Mouse (Mus musculus): ENCODE measurements around the gene Dusp14. TPM values are rescaled to one million over a fixed set of nuclear protein-coding genes. Genes with fewer than 3 reads are reported as not detected.
A peak's percentile ranks its signal among the peaks of the same experiment; 100 is the strongest.

Dusp14 gene
- polyA plus RNA-seq, 1 experiment from 2014 or later, result 7.9 TPM

GRCm38 (mm10) chr11:84073816-84074764, 5.0 kb upstream of the Dusp14 start:
- no peak for DNase-seq (ENCODE audit: low spot score)
- Histone ChIP-seq H3K27me3 (ENCODE audit: control insufficient read depth, insufficient read depth, low read length) (peaks cover 5% of the 10 kb centered on the region), H3K4me3 (ENCODE audit: low read depth, low read length) (no peak overlapping the region), H3K4me2 (ENCODE audit: low read depth, severe bottlenecking) (no peak overlapping the region), H3K9ac (ENCODE audit: low read length) (no peak overlapping the region), H3K9me3 (ENCODE audit: control insufficient read depth, low read length) (no peaks in the 10 kb centered on the region), H3K4me1 (ENCODE audit: control insufficient read depth, insufficient read depth, low read length) (peaks cover 8% of the 10 kb centered on the region; the same call in 1 of the 2 replicates), H3K27ac (replicated peaks; ENCODE audit: low read depth, low read length) (no peak overlapping the region), H3K36me3 (ENCODE audit: control insufficient read depth, insufficient read depth, low read length) (no peaks in the 10 kb centered on the region)
- WGBS, result 83% methylated on average over 7 of the region's 7 CpGs
- ATAC-seq (ENCODE audit: insufficient number of reproducible peaks, low FRiP score, low TSS enrichment, low read depth), result no peak

GRCm38 (mm10) chr11:84072904-84073651, 4.0 kb upstream of the Dusp14 start:
- 45% methylated on average over 9 of the region's 9 CpGs for WGBS
- DNase-seq (ENCODE audit: low spot score) (peak; percentile 36), ATAC-seq (ENCODE audit: insufficient number of reproducible peaks, low FRiP score, low TSS enrichment, low read depth) (no peak)
- H3K9ac ChIP-seq (ENCODE audit: low read length), result no peak overlapping the region
- H3K27ac ChIP-seq (replicated peaks; ENCODE audit: low read depth, low read length), result no peak overlapping the region
- H3K9me3 ChIP-seq (ENCODE audit: control insufficient read depth, low read length), result no peaks in the 10 kb centered on the region
- H3K4me2 ChIP-seq (ENCODE audit: low read depth, severe bottlenecking), result no peak overlapping the region
- H3K36me3 ChIP-seq (ENCODE audit: control insufficient read depth, insufficient read depth, low read length), result no peaks in the 10 kb centered on the region
- H3K27me3 ChIP-seq (ENCODE audit: control insufficient read depth, insufficient read depth, low read length), result peaks cover 9% of the 10 kb centered on the region
- peaks cover 8% of the 10 kb centered on the region; the same call in 1 of the 2 replicates for H3K4me1 ChIP-seq (ENCODE audit: control insufficient read depth, insufficient read depth, low read length)
- H3K4me3 ChIP-seq (ENCODE audit: low read depth, low read length), result no peak overlapping the region

- DNase-seq (ENCODE audit: low spot score) (peak; percentile 76), ATAC-seq (ENCODE audit: insufficient number of reproducible peaks, low FRiP score, low TSS enrichment, low read depth) (peak; percentile 39; the same call in 1 of the 2 replicates)
- H3K9ac ChIP-seq (ENCODE audit: low read length), result peak overlapping the region; percentile 65
- H3K27ac ChIP-seq (replicated peaks; ENCODE audit: low read depth, low read length), result no peak overlapping the region
- H3K36me3 ChIP-seq (ENCODE audit: control insufficient read depth, insufficient read depth, low read length), result no peaks in the 10 kb centered on the region
- peak overlapping the region; percentile 56 for H3K4me3 ChIP-seq (ENCODE audit: low read depth, low read length)
- H3K4me1 ChIP-seq (ENCODE audit: control insufficient read depth, insufficient read depth, low read length), result peaks cover 11% of the 10 kb centered on the region
- no peaks in the 10 kb centered on the region for H3K9me3 ChIP-seq (ENCODE audit: control insufficient read depth, low read length)
- peaks cover 26% of the 10 kb centered on the region for H3K27me3 ChIP-seq (ENCODE audit: control insufficient read depth, insufficient read depth, low read length)
- H3K4me2 ChIP-seq (ENCODE audit: low read depth, severe bottlenecking), result peak overlapping the region; percentile 58
- whole genome bisulfite sequencing, result 2% methylated on average over 62 of the region's 63 CpGs
These were observed 649 bp downstream of the Dusp14 start for GRCm38 (mm10) chr11:84068191-84069033.

GRCm38 (mm10) chr11:84067720-84068190, 1.3 kb downstream of the Dusp14 start:
- Histone ChIP-seq H3K4me1 (ENCODE audit: control insufficient read depth, insufficient read depth, low read length) (peaks cover 5% of the 10 kb centered on the region), H3K4me3 (ENCODE audit: low read depth, low read length) (peak overlapping the region; percentile 56), H3K27ac (replicated peaks; ENCODE audit: low read depth, low read length) (no peak overlapping the region), H3K36me3 (ENCODE audit: control insufficient read depth, insufficient read depth, low read length) (no peaks in the 10 kb centered on the region), H3K4me2 (ENCODE audit: low read depth, severe bottlenecking) (peak overlapping the region; percentile 58), H3K9me3 (ENCODE audit: control insufficient read depth, low read length) (no peaks in the 10 kb centered on the region), H3K27me3 (ENCODE audit: control insufficient read depth, insufficient read depth, low read length) (peaks cover 26% of the 10 kb centered on the region), H3K9ac (ENCODE audit: low read length) (peak overlapping the region; percentile 65)
- no peak for DNase-seq (ENCODE audit: low spot score)
- no peak for ATAC-seq (ENCODE audit: insufficient number of reproducible peaks, low FRiP score, low TSS enrichment, low read depth)
- WGBS, result 3% methylated on average over 19 of the region's 21 CpGs

GRCm38 (mm10) chr11:84066927-84067645, 2.0 kb downstream of the Dusp14 start:
- Histone ChIP-seq H3K36me3 (ENCODE audit: control insufficient read depth, insufficient read depth, low read length) (no peaks in the 10 kb centered on the region), H3K27me3 (ENCODE audit: control insufficient read depth, insufficient read depth, low read length) (peaks cover 26% of the 10 kb centered on the region), H3K4me2 (ENCODE audit: low read depth, severe bottlenecking) (peak overlapping the region; percentile 58), H3K27ac (replicated peaks; ENCODE audit: low read depth, low read length) (no peak overlapping the region), H3K4me3 (ENCODE audit: low read depth, low read length) (peak overlapping the region; percentile 56), H3K9me3 (ENCODE audit: control insufficient read depth, low read length) (no peaks in the 10 kb centered on the region), H3K9ac (ENCODE audit: low read length) (no peak overlapping the region), H3K4me1 (ENCODE audit: control insufficient read depth, insufficient read depth, low read length) (peaks cover 5% of the 10 kb centered on the region)
- 5% methylated on average over 18 of the region's 18 CpGs for whole genome bisulfite sequencing
- peak; percentile 51 for DNase-seq (ENCODE audit: low spot score)
- no peak for ATAC-seq (ENCODE audit: insufficient number of reproducible peaks, low FRiP score, low TSS enrichment, low read depth)

- peaks cover 26% of the 10 kb centered on the region for H3K27me3 ChIP-seq (ENCODE audit: control insufficient read depth, insufficient read depth, low read length)
- no peak overlapping the region for H3K4me3 ChIP-seq (ENCODE audit: low read depth, low read length)
- no peak overlapping the region for H3K9ac ChIP-seq (ENCODE audit: low read length)
- no peaks in the 10 kb centered on the region for H3K9me3 ChIP-seq (ENCODE audit: control insufficient read depth, low read length)
- ATAC-seq (ENCODE audit: insufficient number of reproducible peaks, low FRiP score, low TSS enrichment, low read depth) (no peak), DNase-seq (ENCODE audit: low spot score) (peak; percentile 39)
- H3K27ac ChIP-seq (replicated peaks; ENCODE audit: low read depth, low read length), result no peak overlapping the region
- peaks cover 5% of the 10 kb centered on the region for H3K4me1 ChIP-seq (ENCODE audit: control insufficient read depth, insufficient read depth, low read length)
- H3K4me2 ChIP-seq (ENCODE audit: low read depth, severe bottlenecking), result no peak overlapping the region
- WGBS, result 4% methylated on average over 11 of the region's 11 CpGs
- no peaks in the 10 kb centered on the region for H3K36me3 ChIP-seq (ENCODE audit: control insufficient read depth, insufficient read depth, low read length)
These were observed 3.0 kb downstream of the Dusp14 start for GRCm38 (mm10) chr11:84066071-84066481.

- Histone ChIP-seq H3K9me3 (ENCODE audit: control insufficient read depth, low read length) (no peaks in the 10 kb centered on the region), H3K4me1 (ENCODE audit: control insufficient read depth, insufficient read depth, low read length) (peaks cover 5% of the 10 kb centered on the region), H3K36me3 (ENCODE audit: control insufficient read depth, insufficient read depth, low read length) (no peaks in the 10 kb centered on the region), H3K4me3 (ENCODE audit: low read depth, low read length) (no peak overlapping the region), H3K27me3 (ENCODE audit: control insufficient read depth, insufficient read depth, low read length) (peaks cover 20% of the 10 kb centered on the region), H3K4me2 (ENCODE audit: low read depth, severe bottlenecking) (no peak overlapping the region), H3K9ac (ENCODE audit: low read length) (no peak overlapping the region), H3K27ac (replicated peaks; ENCODE audit: low read depth, low read length) (no peak overlapping the region)
- 93% methylated on average over 3 of the region's 3 CpGs for WGBS
- DNase-seq (ENCODE audit: low spot score), result no peak
- no peak for ATAC-seq (ENCODE audit: insufficient number of reproducible peaks, low FRiP score, low TSS enrichment, low read depth)
These were observed 5.3 kb downstream of the Dusp14 start for GRCm38 (mm10) chr11:84063631-84064209.
